Mouse (Mus musculus) midbrain, embryonic 14.5 days (tissue): ENCODE results near the gene Iqcd. TPM values are rescaled to one million over a fixed set of nuclear protein-coding genes. Genes with fewer than 3 reads are reported as not detected.

Experiments used
- ATAC-seq: fragments of 200-750 bp; cut with Nextera tagmentation; 2 replicates; pipeline ENCODE4 v1.8.0; 2017; ENCODE audit warnings: moderate number of reproducible peaks, moderate library complexity; ENCODE audit not compliant: low FRiP score, low TSS enrichment
- DNase-seq: peaks from one replicate; pipeline ENCODE4 v3.0.0-alpha.2; 2015
- H3K27ac ChIP-seq: fragments of 300-500 bp; sonication (generic); replicated peaks from 2 replicates; pipeline ENCODE4 v1.5.1; 2014; ENCODE audit warnings: mild to moderate bottlenecking, low read depth, low read length, moderate library complexity
- H3K27me3 ChIP-seq: fragments of 300-500 bp; sonication (generic); 2 replicates; pipeline ENCODE4 v1.6.1; 2014; ENCODE audit warnings: low read length, control low read depth, mixed read lengths; ENCODE audit not compliant: control insufficient read depth, insufficient read depth
- H3K36me3 ChIP-seq: fragments of 300-500 bp; sonication (generic); 2 replicates; pipeline ENCODE4 v1.6.1; 2014; ENCODE audit warnings: low read length, control low read depth; ENCODE audit not compliant: control insufficient read depth, insufficient read depth
- H3K4me1 ChIP-seq: fragments of 300-500 bp; sonication (generic); 2 replicates; pipeline ENCODE4 v1.6.1; 2014; ENCODE audit warnings: mild to moderate bottlenecking, antibody characterized with exemption, low read length, control low read depth; ENCODE audit not compliant: control insufficient read depth, insufficient read depth
- H3K4me2 ChIP-seq: fragments of 300-500 bp; sonication (generic); 2 replicates; pipeline ENCODE4 v1.6.1; 2014; ENCODE audit warnings: mild to moderate bottlenecking, low read length, moderate library complexity
- H3K4me3 ChIP-seq: fragments of 300-500 bp; sonication (generic); replicated peaks from 2 replicates; pipeline ENCODE4 v1.5.1; 2014; ENCODE audit warnings: low read depth, low read length
- H3K9ac ChIP-seq: fragments of 300-500 bp; sonication (generic); replicated peaks from 2 replicates; pipeline ENCODE4 v1.6.1; 2014; ENCODE audit warnings: mild to moderate bottlenecking, low read length, moderate library complexity
- H3K9me3 ChIP-seq: fragments of 300-500 bp; sonication (generic); 2 replicates; pipeline ENCODE4 v1.6.1; 2016; ENCODE audit warnings: low read length, control low read depth, mixed read lengths; ENCODE audit not compliant: control insufficient read depth
- WGBS: fragments of 180-500 bp; shearing (Covaris S2); extraction: QIAGEN DNeasy Blood & Tissue Kit; methylation state at CpG from one replicate; pipeline ENCODE4 v1.1.7; 2014; 5-methylcytosine and 5-hydroxymethylcytosine counted together
- polyA plus RNA-seq: library from polyadenylated mRNA; unstranded; fragments of >200 nt; fragmentation: Nextera tagmentation; extraction: Ambion mirVana; gene quantifications from 2 replicates; pipeline ENCODE4 v1.2.1, GENCODE M21; 2014

Gene Iqcd
- polyA plus RNA-seq, 1 experiment from 2014 or later: 1.7 TPM

DNA sequence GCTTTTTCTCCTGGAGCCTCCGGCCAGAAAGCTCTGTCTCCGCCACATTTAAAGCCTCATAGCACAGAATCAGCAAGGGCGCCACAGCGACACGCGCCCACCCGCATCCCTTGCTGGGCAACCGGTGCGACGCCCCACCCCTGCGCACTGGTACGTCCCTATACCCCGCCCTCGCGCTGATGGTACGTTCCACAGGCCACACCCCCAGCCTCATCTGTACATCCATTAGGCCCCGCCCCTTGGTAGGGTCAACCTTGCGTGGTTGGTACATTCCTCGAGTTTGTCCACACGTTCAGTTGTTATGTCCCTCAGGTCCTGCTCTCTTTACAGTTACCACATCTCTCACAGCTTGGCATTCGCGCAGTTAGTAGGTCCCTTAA lies 23.6 kb downstream of the Iqcd start, which contains the start of the genes Rita1 and Ddx54:
TSS of gene Rita1 (minus strand) at position 148 of the 380 bp plus-strand sequence.
TSS of gene Ddx54 (plus strand) at position 298 of the 380 bp plus-strand sequence.
- Histone ChIP-seq H3K4me3 (peak within 1 kb of the TSS; percentile 68), H3K9ac (peak within 1 kb of the TSS; percentile 59), H3K27ac (peak within 1 kb of the TSS; percentile 85), H3K9me3 (no peaks in the 10 kb centered on the region), H3K4me2 (peak within 1 kb of the TSS; percentile 85), H3K4me1 (peaks cover 14% of the 10 kb centered on the region), H3K27me3 (no peaks in the 10 kb centered on the region), H3K36me3 (peaks cover 15% of the 10 kb centered on the region)
- 0% methylated on average over 22 of the region's 22 CpGs for WGBS
- DNase-seq: peak; percentile 98
- ATAC-seq: peak; percentile 89

DNA sequence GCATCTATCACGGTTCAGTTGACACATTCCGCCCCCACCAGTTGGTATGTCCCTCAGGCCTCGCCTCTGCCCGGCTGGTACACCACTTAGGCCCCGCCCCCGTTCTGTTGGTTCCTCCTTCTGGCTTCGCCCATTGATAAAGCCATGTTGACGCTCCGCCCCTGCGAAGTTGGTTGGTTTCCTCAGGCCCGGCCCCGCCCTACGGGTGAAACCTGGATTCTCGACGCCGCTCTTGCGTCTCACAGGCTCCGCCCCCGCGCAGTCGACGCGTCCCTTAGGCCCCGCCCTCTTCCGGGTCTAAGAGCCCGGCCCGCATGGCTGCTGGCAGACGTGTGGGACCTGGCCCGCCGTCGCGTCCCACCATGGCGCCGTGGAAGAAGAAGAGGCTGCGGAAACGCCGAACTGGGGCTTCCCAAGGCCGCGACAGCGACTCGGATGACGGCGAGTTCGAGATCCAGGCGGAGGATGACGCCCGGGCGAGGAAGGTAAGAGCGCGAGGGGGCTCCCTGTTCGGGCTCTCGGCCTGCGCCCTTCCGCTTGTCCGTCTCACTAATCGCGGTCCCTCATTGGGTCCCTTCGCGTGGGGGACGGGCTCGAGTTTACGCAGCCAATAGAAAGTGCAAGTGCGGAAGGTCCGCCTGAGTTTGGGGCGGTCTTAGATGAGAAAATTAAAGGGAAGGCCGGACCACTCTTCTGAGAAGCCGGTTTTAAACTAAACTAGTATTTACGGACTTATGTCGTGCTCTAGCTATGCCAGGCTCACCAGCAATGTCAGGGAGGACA lies 24.2 kb downstream of the Iqcd start:
- H3K9ac ChIP-seq: peak overlapping the region; percentile 59
- peak; percentile 100 for DNase-seq
- H3K36me3 ChIP-seq: peaks cover 21% of the 10 kb centered on the region
- H3K4me1 ChIP-seq: peaks cover 14% of the 10 kb centered on the region
- peak overlapping the region; percentile 85 for H3K4me2 ChIP-seq
- peak overlapping the region; percentile 68 for H3K4me3 ChIP-seq
- no peaks in the 10 kb centered on the region for H3K9me3 ChIP-seq
- ATAC-seq: peak; percentile 95
- H3K27me3 ChIP-seq: no peaks in the 10 kb centered on the region
- H3K27ac ChIP-seq: peak overlapping the region; percentile 85
- WGBS: under 1% methylated on average over 69 of the region's 69 CpGs

DNA sequence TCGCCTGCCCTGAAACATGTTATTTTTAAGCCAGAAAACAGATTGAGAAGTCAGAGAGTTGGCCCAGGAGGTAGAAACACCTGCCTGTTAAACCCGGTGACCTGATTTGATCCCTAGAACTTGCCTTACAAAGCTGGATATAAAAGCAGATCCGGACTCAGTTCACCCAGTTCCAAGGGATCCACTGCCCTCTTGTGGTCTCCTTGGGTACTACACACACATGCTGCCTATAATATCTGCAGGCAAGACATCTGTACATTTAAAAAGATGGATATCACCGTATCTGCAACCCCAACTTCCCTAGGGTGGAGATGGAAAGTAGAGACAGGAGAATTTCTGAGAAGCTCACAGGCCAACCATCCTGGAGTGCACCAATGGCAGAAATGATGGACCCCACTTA lies 27.1 kb downstream of the Iqcd start:
- Histone ChIP-seq H3K4me3 (no peak overlapping the region), H3K27me3 (no peaks in the 10 kb centered on the region), H3K9ac (no peak overlapping the region), H3K4me2 (no peak overlapping the region), H3K27ac (no peak overlapping the region), H3K4me1 (peaks cover 14% of the 10 kb centered on the region), H3K9me3 (no peaks in the 10 kb centered on the region), H3K36me3 (peaks cover 41% of the 10 kb centered on the region)
- peak; percentile 50 for DNase-seq
- ATAC-seq: no peak
- WGBS: 96% methylated on average over 4 of the region's 4 CpGs

DNA sequence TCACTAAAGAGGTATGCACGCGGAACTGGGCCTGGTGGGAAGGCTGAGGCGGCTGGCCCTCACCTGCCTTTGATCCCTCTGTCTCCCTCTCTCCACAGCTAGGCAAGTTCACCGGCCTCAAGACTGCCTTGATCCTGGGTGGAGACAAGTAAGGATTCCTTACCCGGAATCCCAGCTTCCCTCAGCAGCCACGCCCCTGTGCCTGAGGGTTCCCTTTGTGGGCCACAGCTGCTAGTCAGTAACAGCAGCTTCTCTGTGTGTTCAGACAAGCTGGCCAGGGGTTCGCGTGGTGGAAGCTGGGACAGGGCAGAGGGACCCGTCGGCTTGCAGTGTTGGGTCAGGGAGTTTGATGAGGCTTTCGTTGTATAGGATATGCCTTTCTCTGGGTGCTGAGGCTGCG lies 30.0 kb downstream of the Iqcd start:
- no peak for DNase-seq
- H3K9ac ChIP-seq: no peak overlapping the region
- H3K36me3 ChIP-seq: peaks cover 64% of the 10 kb centered on the region
- H3K9me3 ChIP-seq: no peaks in the 10 kb centered on the region
- H3K27ac ChIP-seq: no peak overlapping the region
- ATAC-seq: no peak
- 93% methylated on average over 12 of the region's 12 CpGs for WGBS
- H3K4me2 ChIP-seq: no peak overlapping the region
- no peaks in the 10 kb centered on the region for H3K27me3 ChIP-seq
- 0 out of 2 replicates have a peak, but pooled peaks cover 2% of the 10 kb centered on the region for H3K4me1 ChIP-seq
- H3K4me3 ChIP-seq: no peak overlapping the region

DNA sequence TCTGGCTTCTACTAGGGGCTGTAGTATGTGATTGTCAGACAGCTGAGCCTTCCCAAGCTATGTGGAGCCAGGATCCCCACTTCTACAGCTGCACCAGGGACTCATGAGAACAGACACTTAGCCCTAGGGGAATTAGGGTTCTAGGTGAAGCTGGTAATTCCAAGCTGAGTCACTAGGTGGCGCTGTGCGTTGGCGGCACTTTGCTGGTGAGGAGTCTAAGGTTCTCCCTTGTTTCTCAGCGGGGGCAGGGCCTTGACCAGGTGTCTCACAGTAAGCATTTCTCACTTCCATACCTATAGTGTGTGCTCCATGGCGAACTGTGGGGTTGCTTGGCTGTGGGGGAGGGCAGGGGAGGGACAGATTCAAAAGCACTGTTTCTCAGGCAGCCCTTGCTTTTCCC lies 30.4 kb downstream of the Iqcd start:
- Histone ChIP-seq H3K36me3 (peaks cover 69% of the 10 kb centered on the region), H3K9me3 (no peaks in the 10 kb centered on the region), H3K27ac (no peak overlapping the region), H3K9ac (no peak overlapping the region), H3K4me3 (no peak overlapping the region), H3K4me1 (no peaks in the 10 kb centered on the region), H3K4me2 (no peak overlapping the region), H3K27me3 (no peaks in the 10 kb centered on the region)
- DNase-seq (peak; percentile 69), ATAC-seq (no peak)
- 14% methylated on average over 5 of the region's 5 CpGs for WGBS

DNA sequence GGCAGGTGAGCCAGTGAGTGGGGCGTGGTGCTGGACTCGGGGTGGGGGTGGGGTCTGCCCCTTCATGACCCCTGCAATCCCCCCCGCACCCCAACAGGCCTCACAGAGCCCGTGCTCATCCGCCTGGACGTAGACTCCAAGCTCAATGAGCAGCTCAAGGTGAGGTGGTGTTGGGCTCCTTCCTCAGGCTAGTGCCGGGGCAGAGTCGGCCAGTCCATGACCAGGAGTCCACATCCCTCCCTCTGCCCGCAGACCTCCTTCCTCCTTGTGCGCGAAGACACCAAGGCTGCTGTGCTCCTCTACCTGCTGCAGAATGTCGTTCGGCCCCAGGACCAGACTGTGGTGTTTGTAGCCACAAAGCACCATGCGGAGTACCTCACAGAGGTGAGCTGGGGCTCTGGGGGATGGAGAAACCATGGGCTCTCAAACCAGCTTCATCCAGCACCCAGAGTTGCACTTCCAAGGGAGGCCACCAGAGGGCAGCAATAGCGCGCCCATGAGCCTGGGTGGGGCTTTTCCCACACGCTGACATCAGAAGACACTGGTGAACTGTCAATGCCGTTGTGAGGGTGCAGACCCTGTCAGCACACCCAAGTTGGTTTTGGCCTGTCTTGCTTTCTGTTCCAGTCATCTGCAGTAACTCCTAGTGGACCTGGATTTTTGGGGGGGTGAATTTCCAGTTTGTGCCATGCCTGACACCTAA lies 31.7 kb downstream of the Iqcd start:
- WGBS: 71% methylated on average over 18 of the region's 18 CpGs
- Histone ChIP-seq H3K4me1 (no peaks in the 10 kb centered on the region), H3K36me3 (peaks cover 82% of the 10 kb centered on the region), H3K27me3 (no peaks in the 10 kb centered on the region), H3K9ac (no peak overlapping the region), H3K4me2 (no peak overlapping the region), H3K27ac (no peak overlapping the region), H3K9me3 (no peaks in the 10 kb centered on the region), H3K4me3 (no peak overlapping the region)
- no peak for ATAC-seq
- peak; percentile 89 for DNase-seq

DNA sequence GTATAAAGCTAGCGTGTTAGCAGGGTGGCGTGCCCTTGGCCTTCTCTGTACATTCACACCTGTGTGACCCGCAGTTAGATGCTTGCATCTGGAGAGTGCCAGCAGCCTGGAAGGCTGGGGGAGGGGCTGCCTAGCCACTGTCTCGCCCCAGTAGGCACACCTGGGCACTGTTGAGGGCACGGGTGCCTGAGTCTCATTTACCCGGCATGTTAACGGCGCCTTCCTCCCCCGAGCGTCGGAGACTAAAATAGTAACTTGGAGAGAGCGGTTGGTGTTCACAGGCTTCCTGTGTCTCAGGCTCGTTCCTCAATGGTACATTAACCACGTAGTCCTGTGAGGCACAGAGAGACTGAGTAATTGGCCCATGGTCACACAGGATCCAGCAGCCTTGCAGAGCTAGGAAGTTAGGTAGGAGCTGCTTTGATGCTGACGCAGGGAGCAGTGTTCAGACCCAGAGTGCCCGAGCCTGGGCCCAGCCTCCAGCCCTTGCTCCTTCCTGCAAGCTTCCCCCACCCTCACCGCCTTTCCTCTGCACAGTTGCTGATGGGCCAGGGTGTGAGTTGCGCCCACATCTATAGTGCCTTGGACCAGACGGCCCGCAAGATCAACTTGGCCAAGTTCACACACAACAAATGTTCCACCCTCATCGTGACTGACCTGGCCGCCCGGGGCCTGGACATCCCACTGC lies 32.4 kb downstream of the Iqcd start:
- Histone ChIP-seq H3K4me1 (no peaks in the 10 kb centered on the region), H3K36me3 (peaks cover 89% of the 10 kb centered on the region), H3K27ac (no peak overlapping the region), H3K4me2 (no peak overlapping the region), H3K9ac (no peak overlapping the region), H3K4me3 (no peak overlapping the region), H3K9me3 (no peaks in the 10 kb centered on the region), H3K27me3 (no peaks in the 10 kb centered on the region)
- 96% methylated on average over 23 of the region's 23 CpGs for WGBS
- ATAC-seq: peak; percentile 35; the same call in 1 of the 2 replicates
- DNase-seq: no peak

DNA sequence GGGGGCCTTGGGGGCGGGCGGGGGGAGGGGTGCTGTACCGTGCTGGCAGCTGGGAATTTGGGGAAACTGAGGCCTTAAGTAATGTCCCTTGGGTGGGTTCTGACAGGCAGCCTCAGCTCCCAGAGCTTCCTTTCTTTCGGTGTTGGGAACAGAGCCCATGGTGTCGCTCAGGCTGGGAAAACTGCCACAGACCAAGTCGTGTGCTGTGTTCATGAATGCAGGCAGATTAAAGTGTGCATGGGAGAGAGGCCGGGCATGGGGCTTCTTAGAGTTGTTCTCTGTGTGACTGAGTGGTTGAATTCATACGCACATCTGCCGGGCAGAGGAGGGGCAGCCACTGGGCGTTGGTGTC lies 33.0 kb downstream of the Iqcd start:
- Histone ChIP-seq H3K4me2 (no peak overlapping the region), H3K27me3 (no peaks in the 10 kb centered on the region), H3K4me1 (no peaks in the 10 kb centered on the region), H3K27ac (no peak overlapping the region), H3K36me3 (peaks cover 90% of the 10 kb centered on the region), H3K9me3 (no peaks in the 10 kb centered on the region), H3K4me3 (no peak overlapping the region), H3K9ac (no peak overlapping the region)
- ATAC-seq (no peak), DNase-seq (no peak)
- 91% methylated on average over 10 of the region's 10 CpGs for WGBS
